9 mouse cellular contexts compared by ENCODE assay signal in the genomic region with DNA sequence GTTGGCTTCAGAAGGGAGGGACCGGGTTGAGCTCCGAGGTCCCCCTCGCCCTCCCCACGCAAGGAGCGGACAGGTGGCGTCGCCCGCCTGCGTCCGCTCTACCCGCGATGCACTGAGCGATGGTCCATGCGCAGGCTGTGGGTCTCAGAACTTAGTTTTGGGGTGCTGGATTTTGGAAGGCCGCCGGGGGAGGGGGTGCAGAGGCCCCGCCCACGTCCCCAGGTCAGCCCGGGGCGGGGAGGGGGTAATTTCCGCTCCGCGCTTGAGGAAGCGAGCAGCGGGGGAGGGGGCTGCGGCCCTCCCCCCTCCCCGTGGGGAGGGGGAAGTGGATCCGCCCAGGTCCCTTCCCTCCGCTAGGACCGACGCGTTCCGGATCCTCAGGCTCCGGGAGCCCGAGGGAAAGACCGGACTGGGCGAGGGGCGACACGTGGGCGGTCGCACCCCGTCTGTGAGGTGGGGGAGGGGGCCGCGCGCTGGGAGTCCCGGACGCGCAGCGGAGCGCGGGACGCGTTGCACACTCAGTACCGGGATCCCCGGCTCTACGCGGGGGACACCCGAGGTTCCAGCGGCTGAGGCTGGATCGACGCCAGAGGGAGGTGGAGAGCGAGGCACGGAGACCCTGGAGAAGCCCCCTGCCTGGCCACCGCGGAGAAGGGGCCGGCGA. TPM values are rescaled to one million over a fixed set of nuclear protein-coding genes. Genes with fewer than 3 reads are reported as not detected.
DNase-seq lines count a peak whose midpoint lies in the region; ATAC-seq and TF ChIP-seq lines count a peak whose summit lies in the region.
"Had no signal": no experiment of that assay in that cellular context is flagged by ENCODE, and none has a peak within 500 bp of the region (broad histone marks: within the 10 kb centered on the region; RNA-seq: fewer than 3 reads in every experiment).

No protein-coding gene starts in this region.

- no peaks in the 10 kb centered on the region for H3K9me3 ChIP-seq in heart, embryonic 15.5 days (replicated peaks)
- H3K9me3 ChIP-seq in limb, embryonic 13.5 days = no peaks in the 10 kb centered on the region
- no peaks in the 10 kb centered on the region for H3K9me3 ChIP-seq in neural tube, embryonic 15.5 days (replicated peaks)

- H3K4me3 ChIP-seq in heart, embryonic 15.5 days = peak overlapping the region; percentile 86
- H3K4me3 ChIP-seq in limb, embryonic 13.5 days = peak overlapping the region; percentile 93
- H3K4me3 ChIP-seq in neural tube, embryonic 15.5 days (replicated peaks) = peak overlapping the region; percentile 55

- DNase-seq in left cerebral cortex, postnatal 4 days = peak; percentile 48
- DNase-seq in left cerebral cortex, postnatal 36 days (ENCODE audit: low spot score in 2 of 2) = no peak
- DNase-seq in brain, embryonic 14.5 days (ENCODE audit: low read depth) = peak; percentile 96
- DNase-seq in urinary bladder, postnatal 10 days (ENCODE audit: low spot score) = no peak

- intact Hi-C loops in left cerebral cortex, postnatal 4 days (cut with DNase I) = no loop called here
- intact Hi-C loops in left cerebral cortex, postnatal 36 days (cut with DNase I) = loop anchor here (5.0 to 10.0 kb wide), 6 partner anchors 95 to 862 kb away; partner anchors contain the start of genes B4galnt2, Dlx4 and Hoxb4

- H3K4me2 ChIP-seq in heart, embryonic 15.5 days = peak overlapping the region; percentile 98
- H3K4me2 ChIP-seq in limb, embryonic 13.5 days (replicated peaks) = peak overlapping the region; percentile 91
- peak overlapping the region; percentile 92 for H3K4me2 ChIP-seq in neural tube, embryonic 15.5 days

- peak overlapping the region; percentile 84 for H3K27ac ChIP-seq in heart, embryonic 15.5 days
- H3K27ac ChIP-seq in limb, embryonic 13.5 days = peak overlapping the region; percentile 99
- peak overlapping the region; percentile 82 for H3K27ac ChIP-seq in neural tube, embryonic 15.5 days (replicated peaks)

- no peaks in the 10 kb centered on the region for H3K27me3 ChIP-seq in heart, embryonic 15.5 days
- H3K27me3 ChIP-seq in limb, embryonic 13.5 days = no peaks in the 10 kb centered on the region
- H3K27me3 ChIP-seq in neural tube, embryonic 15.5 days (replicated peaks) = peaks cover 3% of the 10 kb centered on the region; the same call in 1 of the 2 replicates

- TF ChIP-seq CTCF in brain, embryonic 14.5 days (IDR thresholded peaks at IDR 0.05; ENCODE audit: borderline replicate concordance, extremely low read depth, insufficient read depth, insufficient read length) = no peak

- no peaks in the 10 kb centered on the region for H3K36me3 ChIP-seq in heart, embryonic 15.5 days
- H3K36me3 ChIP-seq in limb, embryonic 13.5 days = no peaks in the 10 kb centered on the region
- H3K36me3 ChIP-seq in neural tube, embryonic 15.5 days = no peaks in the 10 kb centered on the region

- WGBS in heart, embryonic 15.5 days = under 1% methylated on average over 65 of the region's 67 CpGs
- WGBS in limb, embryonic 13.5 days = under 1% methylated on average over 54 of the region's 67 CpGs
- WGBS in neural tube, embryonic 15.5 days = under 1% methylated on average over 61 of the region's 67 CpGs

- peak; percentile 67 for TF ChIP-seq POLR2A in brain, embryonic 14.5 days (IDR thresholded peaks at IDR 0.05; ENCODE audit: borderline replicate concordance, extremely low read depth, insufficient read depth, insufficient read length, poor library complexity, severe bottlenecking)

- H3K9ac ChIP-seq in heart, embryonic 15.5 days = peak overlapping the region; percentile 75
- H3K9ac ChIP-seq in limb, embryonic 13.5 days = peak overlapping the region; percentile 95
- H3K9ac ChIP-seq in neural tube, embryonic 15.5 days (replicated peaks) = peak overlapping the region; percentile 63

- peaks cover 33% of the 10 kb centered on the region for H3K4me1 ChIP-seq in heart, embryonic 15.5 days (replicated peaks)
- H3K4me1 ChIP-seq in limb, embryonic 13.5 days = peaks cover 20% of the 10 kb centered on the region
- H3K4me1 ChIP-seq in neural tube, embryonic 15.5 days = peaks cover 49% of the 10 kb centered on the region

- peak; percentile 59 for ATAC-seq in heart, embryonic 15.5 days (replicated peaks; ENCODE audit: insufficient number of reproducible peaks, insufficient read depth, low FRiP score, low read depth)
- peak; percentile 81 for ATAC-seq in limb, embryonic 13.5 days (ENCODE audit: low FRiP score, low read depth)
- peak; percentile 77 for ATAC-seq in neural tube, embryonic 15.5 days (ENCODE audit: low FRiP score)
- no peak for ATAC-seq in frontal cortex, adult (ENCODE audit: low TSS enrichment)

RNA-seq across cellular contexts. Expression of gene Igf2bp1, which starts 1.2 kb away (rescaled TPM):
- 1 to 10 TPM; 2.6 to 3.5 TPM for total RNA-seq in left cerebral cortex, postnatal 4 days (2021)
- total RNA-seq in left cerebral cortex, postnatal 36 days (2021) = under 1 TPM in 1 of 2 experiments, not detected in 1; 0.27 TPM
- polyA plus RNA-seq in brain, embryonic 14.5 days (2012; rRNA removed) = 11.9 and 13.4 TPM in 2 replicates
- polyA plus RNA-seq in heart, embryonic 15.5 days (2015; fragmentation: Nextera tagmentation; extraction: Ambion mirVana) = 20.6 and 25.7 TPM in 2 replicates
- polyA plus RNA-seq in limb, embryonic 13.5 days (2015; fragmentation: Nextera tagmentation; extraction: Ambion mirVana) = 83.4 and 85.7 TPM in 2 replicates
- 6.7 and 12.0 TPM in 2 replicates for polyA plus RNA-seq in neural tube, embryonic 15.5 days (2015; fragmentation: Nextera tagmentation; extraction: Ambion mirVana)
- total RNA-seq: neutrophil, adult 5-6 weeks had no signal

RNA-seq across cellular contexts. Expression of gene Gip, which starts 17.4 kb away (rescaled TPM):
- not detected for total RNA-seq in left cerebral cortex, postnatal 4 days (2021)
- not detected for total RNA-seq in left cerebral cortex, postnatal 36 days (2021)
- not detected in 2 replicates for polyA plus RNA-seq in brain, embryonic 14.5 days (2012; rRNA removed)
- polyA plus RNA-seq in heart, embryonic 15.5 days (2015; fragmentation: Nextera tagmentation; extraction: Ambion mirVana) = not detected in 2 replicates
- not detected in 2 replicates for polyA plus RNA-seq in limb, embryonic 13.5 days (2015; fragmentation: Nextera tagmentation; extraction: Ambion mirVana)
- not detected in 2 replicates for polyA plus RNA-seq in neural tube, embryonic 15.5 days (2015; fragmentation: Nextera tagmentation; extraction: Ambion mirVana)
- total RNA-seq: neutrophil, adult 5-6 weeks had no signal

RNA-seq across cellular contexts. Expression of gene Snf8, which starts 27.7 kb away (rescaled TPM):
- total RNA-seq in left cerebral cortex, postnatal 4 days (2021) = 10 to 100 TPM; 88.0 to 94.0 TPM
- 100 to 1,000 TPM in 1 of 2 experiments, 10 to 100 TPM in 1; 99.2 to 113 TPM for total RNA-seq in left cerebral cortex, postnatal 36 days (2021)
- 52.7 and 60.8 TPM in 2 replicates for polyA plus RNA-seq in brain, embryonic 14.5 days (2012; rRNA removed)
- polyA plus RNA-seq in heart, embryonic 15.5 days (2015; fragmentation: Nextera tagmentation; extraction: Ambion mirVana) = 65.5 and 74.2 TPM in 2 replicates
- polyA plus RNA-seq in limb, embryonic 13.5 days (2015; fragmentation: Nextera tagmentation; extraction: Ambion mirVana) = 95.0 and 98.4 TPM in 2 replicates
- 125 and 137 TPM in 2 replicates for polyA plus RNA-seq in neural tube, embryonic 15.5 days (2015; fragmentation: Nextera tagmentation; extraction: Ambion mirVana)

RNA-seq across cellular contexts. Expression of gene Ube2z, which starts 58.2 kb away (rescaled TPM):
- 10 to 100 TPM; 68.1 to 72.8 TPM for total RNA-seq in left cerebral cortex, postnatal 4 days (2021)
- 10 to 100 TPM; 55.4 to 56.7 TPM for total RNA-seq in left cerebral cortex, postnatal 36 days (2021)
- 57.9 and 62.6 TPM in 2 replicates for polyA plus RNA-seq in brain, embryonic 14.5 days (2012; rRNA removed)
- 25.6 and 35.2 TPM in 2 replicates for polyA plus RNA-seq in heart, embryonic 15.5 days (2015; fragmentation: Nextera tagmentation; extraction: Ambion mirVana)
- polyA plus RNA-seq in limb, embryonic 13.5 days (2015; fragmentation: Nextera tagmentation; extraction: Ambion mirVana) = 39.2 and 41.4 TPM in 2 replicates
- 34.3 and 37.9 TPM in 2 replicates for polyA plus RNA-seq in neural tube, embryonic 15.5 days (2015; fragmentation: Nextera tagmentation; extraction: Ambion mirVana)

Comparison
In these comparisons a context has a peak if more than half of its experiments do, and no peak if none do; other contexts are left out.
1. DNase-seq: peak in left cerebral cortex, postnatal 4 days (single experiment) and brain, embryonic 14.5 days (single experiment); none in left cerebral cortex, postnatal 36 days (0 of 2) and urinary bladder, postnatal 10 days (single experiment).
2. Peak in every context shown above with its lines, with median percentiles within 50 percentile points of each other: H3K27ac ChIP-seq, H3K4me2 ChIP-seq, H3K4me3 ChIP-seq and H3K9ac ChIP-seq.